Mouse (Mus musculus) liver, embryonic 14.5 days (tissue): ENCODE data around the gene Foxo6.

Source experiments
- CTCF ChIP-seq: IDR thresholded peaks from 2 replicates; pipeline ENCODE4 v1.5.1; 2016; ENCODE audit warnings: antibody characterized with exemption, low read depth, control low read depth
- EP300 ChIP-seq: IDR thresholded peaks from 2 replicates; pipeline ENCODE4 v1.6.1; 2016; ENCODE audit warnings: antibody characterized with exemption, low read depth

GRCm38 (mm10) chr4:120227224-120227623 lies 59.9 kb downstream of the Foxo6 start:
- TF ChIP-seq CTCF (no peak), EP300 (no peak)
